ENCODE assay signal across 22 mouse cellular contexts in the genomic region with DNA sequence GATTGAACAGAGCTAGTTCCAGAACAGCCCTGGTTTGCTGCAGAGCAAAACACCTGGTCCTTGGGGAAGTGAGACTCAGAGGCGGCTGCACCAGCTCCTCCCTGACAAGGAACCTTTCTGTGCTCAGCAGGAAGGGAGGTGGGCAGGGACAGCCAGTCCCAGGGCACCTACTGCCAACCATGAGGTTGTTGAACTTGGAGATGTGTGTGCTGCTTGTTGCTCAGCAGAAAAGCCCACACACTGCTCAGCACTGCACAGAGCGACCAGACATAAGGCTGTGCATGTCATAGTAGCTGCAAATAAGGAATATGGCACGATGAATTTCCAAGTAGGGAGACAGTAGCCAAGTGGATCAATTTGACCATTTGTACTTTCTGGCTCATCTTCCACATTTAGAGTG.
DNase-seq lines count a peak whose midpoint lies in the region; ATAC-seq and TF ChIP-seq lines count a peak whose summit lies in the region.
"Had no signal": no experiment of that assay in that cellular context is flagged by ENCODE, and none has a peak within 500 bp of the region (broad histone marks: within the 10 kb centered on the region; RNA-seq: fewer than 3 reads in every experiment).

No protein-coding gene starts in this region.

- no peaks in the 10 kb centered on the region for H3K27me3 ChIP-seq in heart, postnatal 0 days (ENCODE audit: control insufficient read depth, insufficient read depth, low read length)
- H3K27me3 ChIP-seq in forebrain, embryonic 12.5 days = no peaks in the 10 kb centered on the region
- H3K27me3 ChIP-seq: liver, embryonic 13.5 days; megakaryocyte, embryonic 14.5 days; midbrain, embryonic 12.5 days; neural tube, embryonic 12.5 days had no signal

- 73% methylated on average over 3 of the region's 3 CpGs for WGBS in heart, postnatal 0 days
- WGBS in forebrain, embryonic 12.5 days = 84% methylated on average over 3 of the region's 3 CpGs

- H3K9me3 ChIP-seq in heart, postnatal 0 days (replicated peaks; ENCODE audit: control insufficient read depth, low read length) = no peaks in the 10 kb centered on the region
- H3K9me3 ChIP-seq in forebrain, embryonic 12.5 days = no peaks in the 10 kb centered on the region
- H3K9me3 ChIP-seq: liver, embryonic 13.5 days; midbrain, embryonic 12.5 days had no signal

- no peak overlapping the region for H3K4me3 ChIP-seq in heart, postnatal 0 days (ENCODE audit: low read depth, low read length)
- no peak overlapping the region for H3K4me3 ChIP-seq in forebrain, embryonic 12.5 days (replicated peaks)
- H3K4me3 ChIP-seq: heart, adult 2 months; liver, embryonic 13.5 days; megakaryocyte, embryonic 14.5 days; midbrain, embryonic 12.5 days; myocyte; neural tube, embryonic 12.5 days had no signal

- no peak overlapping the region for H3K9ac ChIP-seq in heart, postnatal 0 days (replicated peaks; ENCODE audit: low read depth, low read length)
- no peak overlapping the region for H3K9ac ChIP-seq in forebrain, embryonic 12.5 days
- H3K9ac ChIP-seq: liver, embryonic 13.5 days; midbrain, embryonic 12.5 days; neural tube, embryonic 12.5 days had no signal

- H3K4me2 ChIP-seq in heart, postnatal 0 days (ENCODE audit: low read depth, low read length) = no peak overlapping the region
- no peak overlapping the region for H3K4me2 ChIP-seq in forebrain, embryonic 12.5 days
- H3K4me2 ChIP-seq: liver, embryonic 13.5 days; midbrain, embryonic 12.5 days; neural tube, embryonic 12.5 days had no signal

- ATAC-seq in heart, postnatal 0 days (ENCODE audit: insufficient read depth, low read depth) = no peak
- ATAC-seq in common myeloid progenitor, adult 5-6 weeks (replicated peaks; ENCODE audit: low read depth, poor library complexity, severe bottlenecking) = 0 out of 2 replicates have a peak, but pooled peaks have one; percentile 29
- no peak for ATAC-seq in forebrain, embryonic 12.5 days (ENCODE audit: low FRiP score)
- ATAC-seq: activated CD4-positive, CD25-positive, alpha-beta regulatory T cell, adult 4 months; intestine, embryonic 16.5 days; lung, postnatal 0 days had no signal

- no peak for TF ChIP-seq CTCF in heart, postnatal 0 days (IDR thresholded peaks at IDR 0.05; ENCODE audit: low read depth)

- intact Hi-C loops in heart, postnatal 10 days (cut with DNase I) = no loop called here
- intact Hi-C loops in left cerebral cortex, postnatal 36 days (cut with DNase I) = no loop called here

- no peak for TF ChIP-seq EP300 in heart, postnatal 0 days (IDR thresholded peaks at IDR 0.05; ENCODE audit: low read depth)

- DNase-seq in heart, postnatal 0 days (ENCODE audit: low spot score) = no peak
- no peak for DNase-seq in heart, postnatal 10 days
- DNase-seq in left cerebral cortex, postnatal 36 days (ENCODE audit: low spot score in 2 of 2) = peak; percentile 24 to 28
- DNase-seq in left cerebral cortex, adult 9 months (ENCODE audit: low spot score in 2 of 2) = no peak
- DNase-seq: adrenal gland, adult 8-10 months; cerebellum, adult 8-10 months; cerebellum, postnatal 25 days; heart, adult 2 months; kidney, adult 8-10 months; liver, embryonic 13.5 days; lung, adult 18-20 months; lung, postnatal 4 days had no signal

- H3K4me1 ChIP-seq in heart, postnatal 0 days (ENCODE audit: control insufficient read depth, insufficient read depth) = peaks cover 37% of the 10 kb centered on the region
- H3K4me1 ChIP-seq in forebrain, embryonic 12.5 days = peaks cover 5% of the 10 kb centered on the region; the same call in 1 of the 2 replicates
- H3K4me1 ChIP-seq: liver, embryonic 13.5 days; megakaryocyte, embryonic 14.5 days; midbrain, embryonic 12.5 days had no signal

- H3K27ac ChIP-seq in heart, postnatal 0 days (ENCODE audit: low read depth) = peak overlapping the region; percentile 83
- H3K27ac ChIP-seq in forebrain, embryonic 12.5 days = no peak overlapping the region
- H3K27ac ChIP-seq: kidney, postnatal 0 days; liver, embryonic 13.5 days; midbrain, embryonic 12.5 days; neural tube, embryonic 12.5 days had no signal

- no peaks in the 10 kb centered on the region for H3K36me3 ChIP-seq in heart, postnatal 0 days (replicated peaks; ENCODE audit: control insufficient read depth, insufficient read depth, low read length)
- H3K36me3 ChIP-seq in forebrain, embryonic 12.5 days (replicated peaks) = no peaks in the 10 kb centered on the region
- H3K36me3 ChIP-seq: liver, embryonic 13.5 days; midbrain, embryonic 12.5 days; neural tube, embryonic 12.5 days had no signal

Comparison
In these comparisons a context has a peak if more than half of its experiments do, and no peak if none do; other contexts are left out.
1. DNase-seq: peak in left cerebral cortex, postnatal 36 days (2 of 2); none in heart, postnatal 0 days (single experiment), heart, postnatal 10 days (0 of 2) and left cerebral cortex, adult 9 months (0 of 2).